Mouse (Mus musculus) regulatory T cell (primary cell): ENCODE results near the gene Stk10.

Experiments
- in situ Hi-C: fragments of 300-600 bp; cut with MboI, MseI; formaldehyde crosslinking; loops from one replicate; pipeline ENCODE4 v1.15.1; 2025; ENCODE audit warnings: high pct_unique_total_duplicates

The Stk10 gene

DNA sequence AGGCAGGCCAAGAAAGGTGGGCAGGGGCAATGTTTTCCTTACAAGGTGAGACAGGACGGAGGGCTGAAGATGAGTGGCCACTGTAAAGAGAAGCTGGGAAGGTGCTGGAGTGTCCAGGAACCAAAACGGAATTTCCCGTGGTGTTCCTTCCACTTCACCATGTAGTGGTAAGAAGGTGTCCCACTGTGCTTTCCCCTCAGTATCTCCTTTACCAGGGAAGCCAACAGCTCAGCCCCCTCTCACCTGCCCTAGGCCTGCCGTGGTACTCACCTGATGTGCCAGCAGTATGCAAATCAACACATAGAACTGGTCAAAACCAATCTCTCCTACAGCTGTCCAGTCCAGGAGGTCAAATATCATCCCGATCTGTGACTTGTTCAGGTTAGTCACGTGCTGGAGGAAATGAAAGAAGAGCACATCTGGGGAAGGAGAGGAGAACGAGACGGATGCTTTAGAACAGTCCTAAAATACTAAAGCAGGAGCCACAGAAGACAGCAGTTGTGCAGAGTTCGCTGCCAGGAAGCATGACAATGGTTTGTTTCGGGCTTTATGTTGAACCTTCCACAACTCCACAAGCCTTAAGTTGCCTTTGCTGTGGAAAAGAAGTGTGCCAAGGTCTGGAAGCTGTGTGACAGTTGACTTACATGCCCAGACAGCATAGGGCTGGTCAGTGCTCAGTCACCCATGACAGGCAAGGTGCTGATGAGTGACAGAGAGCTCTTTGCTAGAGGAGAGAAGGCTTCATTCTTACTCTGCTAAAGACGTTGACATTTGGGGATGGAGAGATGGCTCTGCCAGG is 8.8 kb upstream of the Stk10 start:
- in situ Hi-C loops, result no loop called here

DNA sequence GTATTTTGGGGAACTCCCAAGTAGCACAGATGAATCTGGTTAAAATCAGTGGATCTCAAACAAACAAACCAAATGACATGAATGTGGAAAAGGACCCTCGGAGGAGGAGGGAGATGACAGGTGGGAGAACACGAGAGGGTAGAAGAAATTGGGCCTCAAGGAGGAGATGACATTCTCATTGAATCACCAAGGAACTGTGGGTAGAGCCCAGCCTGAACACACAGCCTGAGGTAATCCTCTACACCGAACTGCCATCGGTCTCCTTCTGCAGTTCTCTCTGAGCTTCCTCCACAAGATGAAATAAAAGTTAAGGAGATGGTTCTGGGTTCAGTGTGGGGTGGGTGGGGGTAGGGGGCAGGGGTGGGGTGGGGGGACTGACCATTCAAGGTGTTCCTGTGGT is 6.1 kb upstream of the Stk10 start:
- in situ Hi-C loops, result no loop called here

DNA sequence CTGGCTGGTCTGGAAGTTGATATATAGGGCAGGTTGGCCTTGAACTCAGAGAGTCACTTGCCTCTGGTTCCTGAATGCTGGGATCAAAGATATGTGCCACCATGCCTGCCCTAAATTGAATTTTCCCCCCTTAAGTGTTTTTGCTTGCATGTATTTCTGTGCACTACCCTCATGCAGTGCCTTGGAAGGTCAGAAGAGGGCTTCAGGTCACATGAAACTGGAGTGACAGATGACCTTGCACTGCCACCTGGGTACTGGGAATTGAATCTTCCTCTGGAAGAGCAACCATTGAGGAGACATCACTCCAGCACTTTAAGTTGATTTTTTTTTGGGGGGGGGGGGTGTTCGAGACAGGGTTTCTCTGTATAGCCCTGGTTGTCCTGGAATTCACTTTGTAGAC is 3.0 kb upstream of the Stk10 start:
- in situ Hi-C loops, result no loop called here

- in situ Hi-C loops, result no loop called here
Measured at GRCm38 (mm10) chr11:32531871-32532764, 987 bp upstream of the Stk10 start, which contains the start of gene Efcab9. TSS of gene Efcab9 (minus strand) at chr11:32532081.

DNA sequence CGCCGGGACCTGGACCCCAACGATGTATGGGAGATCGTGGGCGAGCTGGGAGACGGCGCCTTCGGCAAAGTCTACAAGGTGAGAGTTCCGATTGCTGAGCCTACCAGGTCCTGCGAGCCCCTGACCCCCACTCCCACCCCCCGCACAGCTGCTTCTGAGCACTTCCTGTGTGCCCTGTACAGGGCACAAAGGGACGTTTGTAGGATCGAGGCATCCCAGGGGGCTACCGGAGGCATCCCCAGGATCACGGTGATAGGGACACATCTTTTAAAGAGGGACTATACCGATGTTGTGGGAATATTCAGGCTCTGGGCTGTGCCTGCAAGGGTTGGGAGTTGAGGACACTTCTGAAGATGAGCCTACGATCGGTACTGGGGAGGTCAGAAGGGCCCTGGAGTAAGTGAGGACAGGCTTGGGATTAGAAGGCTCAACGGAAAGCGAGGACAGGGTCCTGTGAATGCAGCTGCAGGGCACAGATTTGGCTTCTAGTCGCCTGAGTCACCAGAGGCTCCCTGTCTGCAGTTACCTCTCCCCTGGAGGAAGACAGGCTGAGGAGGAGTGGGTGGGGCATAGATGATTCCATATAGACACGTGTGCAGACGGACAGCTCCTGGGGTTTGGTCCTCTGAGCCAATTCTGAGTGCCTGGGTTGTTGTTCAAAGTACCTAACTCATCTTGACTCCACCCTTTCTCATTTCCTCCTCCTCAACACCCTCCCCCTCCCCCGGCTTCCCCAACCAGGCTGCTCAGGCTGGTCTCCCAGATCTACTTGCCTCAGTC is 567 bp downstream of the Stk10 start:
- in situ Hi-C loops, result no loop called here

DNA sequence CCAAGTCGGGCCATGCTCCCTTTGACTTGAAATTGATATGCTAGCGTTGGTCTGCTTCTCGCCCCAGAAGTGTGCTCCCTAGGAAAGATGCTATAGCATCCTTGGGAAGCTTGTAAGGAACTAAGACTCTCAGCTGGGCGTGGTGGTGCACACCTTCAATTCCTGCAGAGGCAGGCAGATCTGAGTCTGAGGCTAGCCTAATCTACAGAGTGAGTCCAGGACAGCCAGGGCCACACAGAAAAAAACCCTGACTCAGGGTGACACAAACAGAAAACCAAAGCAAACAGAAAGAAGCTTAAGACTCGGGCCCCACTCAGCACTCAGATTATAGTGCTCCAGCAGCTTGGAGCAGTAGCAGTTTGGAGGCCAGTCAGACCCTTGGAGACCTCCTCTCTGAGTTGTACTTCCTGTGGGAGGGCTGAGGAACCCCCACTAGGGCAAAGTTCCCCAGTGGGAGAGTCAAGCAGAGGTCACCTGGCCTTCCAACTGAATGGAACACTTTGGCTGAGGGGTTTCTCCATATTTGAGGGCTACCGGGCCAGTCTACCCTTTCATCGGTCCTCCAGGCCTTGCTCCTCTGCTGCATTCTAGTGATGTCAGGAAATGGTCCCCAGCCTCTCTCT is 1.5 kb downstream of the Stk10 start:
- in situ Hi-C loops, result loop anchor here (5.0 kb wide), 1 partner anchor 43 kb away; no protein-coding TSS in a partner anchor

DNA sequence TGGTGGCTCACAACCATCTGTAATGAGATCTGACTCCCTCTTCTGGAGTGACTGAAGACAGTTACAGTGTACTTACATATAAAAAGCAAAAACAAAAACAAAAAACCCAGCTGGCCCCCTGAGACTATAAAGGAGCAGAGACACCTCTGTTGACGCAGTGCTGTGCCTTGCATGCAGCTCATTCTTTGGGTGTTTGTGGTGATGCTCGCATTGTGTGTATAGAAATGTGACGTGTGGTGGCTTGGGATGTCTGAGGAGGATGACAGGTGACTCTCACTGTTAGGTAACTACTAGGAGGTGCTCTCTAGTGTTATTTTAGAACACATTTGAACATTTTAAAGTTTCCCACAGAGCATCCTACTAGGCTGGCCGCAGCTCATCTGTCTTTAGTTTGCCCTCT is 2.5 kb downstream of the Stk10 start:
- in situ Hi-C loops, result loop anchor here (5.0 kb wide), 1 partner anchor 42 kb away; no protein-coding TSS in a partner anchor

DNA sequence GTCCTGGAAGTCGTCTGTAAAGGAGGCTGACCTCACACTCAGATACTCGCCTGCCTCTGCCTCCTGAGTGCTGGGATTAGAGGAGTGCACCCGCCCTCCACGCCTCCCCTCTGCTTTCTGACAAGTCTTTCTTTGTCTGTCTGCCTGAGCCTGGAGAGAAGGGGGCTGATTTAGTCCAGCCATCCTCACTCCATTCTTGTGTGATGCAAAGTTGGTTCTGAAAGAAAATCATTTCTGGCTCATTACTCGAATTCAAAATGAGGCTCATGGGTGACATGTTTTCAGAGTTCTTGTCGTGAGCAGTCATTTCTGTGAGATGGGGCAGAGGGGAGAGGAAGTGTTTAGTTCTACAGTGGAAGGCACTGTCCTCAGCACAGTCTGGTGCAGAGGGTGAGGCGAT is 3.8 kb downstream of the Stk10 start:
- in situ Hi-C loops, result loop anchor here (5.0 kb wide), 1 partner anchor 40 kb away; no protein-coding TSS in a partner anchor

- in situ Hi-C loops, result loop anchor here (5.0 kb wide), 1 partner anchor 39 kb away; no protein-coding TSS in a partner anchor
Measured at GRCm38 (mm10) chr11:32538435-32538834, 5.3 kb downstream of the Stk10 start.

DNA sequence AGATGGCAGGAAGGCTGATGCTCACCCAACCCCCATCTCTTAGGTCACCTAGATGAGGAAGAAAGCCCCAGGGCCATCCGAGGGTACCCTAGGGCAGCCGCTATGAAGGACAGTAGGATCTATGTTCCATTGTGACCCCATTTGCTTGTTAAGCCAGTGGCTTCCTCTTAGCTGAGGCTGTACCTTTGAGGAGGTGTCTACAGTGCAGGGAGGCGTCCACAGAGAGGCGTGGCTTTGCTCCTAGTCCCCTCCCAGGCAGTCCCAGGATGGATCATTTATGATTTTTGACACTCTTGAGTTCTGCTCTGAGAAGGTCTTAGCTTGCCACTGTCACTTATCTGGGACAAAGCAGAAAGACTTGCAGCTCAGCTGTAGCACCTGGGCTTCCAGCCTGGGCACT is 5.7 kb downstream of the Stk10 start:
- in situ Hi-C loops, result loop anchor here (5.0 kb wide), 1 partner anchor 38 kb away; no protein-coding TSS in a partner anchor

DNA sequence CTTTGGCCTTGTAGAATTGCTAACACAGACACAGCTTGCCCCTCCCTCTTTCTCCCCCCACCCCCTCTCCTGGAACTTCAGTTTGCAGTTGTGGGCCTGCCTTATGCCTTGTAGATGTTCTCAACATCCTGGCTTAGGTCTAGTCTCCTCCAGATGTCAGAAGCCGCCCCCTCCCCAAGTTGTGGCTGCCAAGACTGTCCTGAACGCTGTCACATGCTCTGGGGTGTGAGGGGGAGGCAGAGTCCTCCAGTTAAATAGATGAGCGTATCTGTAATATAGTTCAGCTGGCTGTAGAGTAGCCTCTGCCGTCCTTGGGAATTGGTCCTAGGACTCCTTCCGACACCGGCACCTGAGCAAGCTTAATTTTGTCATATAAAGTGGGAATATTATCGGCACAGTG is 6.6 kb downstream of the Stk10 start:
- in situ Hi-C loops, result loop anchor here (5.0 kb wide), 1 partner anchor 38 kb away; no protein-coding TSS in a partner anchor

DNA sequence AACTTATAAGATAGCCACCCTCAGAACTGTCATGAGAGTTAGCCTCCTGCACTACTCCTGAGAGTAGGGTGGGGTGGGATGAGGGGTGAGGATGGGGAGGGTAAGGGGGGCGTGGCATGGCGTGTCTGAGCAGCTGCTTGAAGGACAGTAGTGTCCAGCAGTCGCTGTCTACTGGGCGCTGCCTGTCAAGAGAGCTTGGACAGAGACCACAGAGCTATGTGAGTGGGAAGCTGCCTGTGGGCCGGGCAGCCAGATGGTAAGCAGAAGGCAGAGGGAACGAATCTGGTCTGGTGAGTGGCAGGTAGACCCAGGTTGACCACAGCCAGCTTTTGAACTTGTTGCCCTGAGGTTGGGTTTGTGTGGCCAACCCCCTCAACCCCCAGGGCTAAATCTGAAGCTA is 7.4 kb downstream of the Stk10 start:
- in situ Hi-C loops, result no loop called here

DNA sequence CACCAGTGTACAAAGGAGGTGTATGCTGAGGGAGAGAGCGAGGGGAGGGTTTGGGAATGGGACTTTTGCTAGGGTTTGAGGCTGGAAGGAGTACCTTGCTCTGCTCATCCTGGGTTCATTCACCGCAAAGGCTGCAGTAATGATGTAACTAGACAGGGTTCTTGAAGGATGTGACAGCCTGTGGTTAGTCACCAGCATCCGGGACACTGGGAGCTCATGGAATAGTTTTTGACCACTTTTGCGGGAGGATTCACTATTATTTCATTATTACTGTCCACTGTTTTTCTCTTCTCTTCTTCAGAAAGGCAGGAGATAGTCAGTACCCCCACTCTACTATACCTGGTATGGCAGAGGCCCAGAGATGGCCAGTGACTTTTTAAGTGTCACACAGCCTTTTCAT is 9.1 kb downstream of the Stk10 start:
- in situ Hi-C loops, result no loop called here

- in situ Hi-C loops, result no loop called here
Measured at GRCm38 (mm10) chr11:32542687-32543411, 9.7 kb downstream of the Stk10 start.

DNA sequence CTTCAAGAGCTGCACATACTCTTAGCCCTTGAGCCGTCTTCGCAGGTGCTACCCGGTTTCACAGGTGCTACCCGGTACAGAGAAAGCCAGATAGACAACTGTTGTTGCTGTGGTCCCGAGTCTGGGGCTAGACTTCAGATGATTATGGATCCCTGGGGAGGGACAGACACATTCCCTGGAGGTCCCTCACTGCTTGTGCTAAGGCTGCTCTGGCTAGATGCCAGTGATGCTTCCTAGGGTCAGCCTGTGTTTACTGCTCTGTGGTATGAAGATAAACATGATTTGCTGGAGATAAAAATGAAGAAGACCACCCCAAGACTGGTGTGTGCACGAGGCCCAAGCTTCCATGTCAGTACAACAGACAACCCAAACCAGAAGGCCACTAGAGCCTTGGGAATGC is 10.9 kb downstream of the Stk10 start:
- in situ Hi-C loops, result no loop called here

GRCm38 (mm10) chr11:32544497-32544896 is 11.4 kb downstream of the Stk10 start:
- in situ Hi-C loops, result no loop called here

DNA sequence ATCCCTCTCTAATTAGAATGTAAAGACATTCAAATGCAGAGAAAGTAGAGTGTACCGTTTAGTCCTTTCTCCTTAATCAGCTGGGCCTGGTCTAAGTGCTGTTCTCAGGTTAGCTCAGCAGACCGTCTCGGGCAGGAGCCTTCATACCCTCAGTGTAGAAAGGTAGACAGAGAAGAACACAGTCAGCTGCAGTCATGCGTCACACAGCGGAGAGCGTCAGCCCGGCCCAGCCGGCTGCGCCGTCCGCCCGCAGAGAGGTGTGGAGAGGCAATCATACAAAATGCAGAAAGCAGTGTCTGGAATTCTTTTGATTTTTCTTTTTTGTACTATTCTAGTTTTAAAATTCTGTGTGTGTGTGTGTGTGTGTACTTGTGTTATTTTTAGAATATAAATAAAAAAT is 12.5 kb downstream of the Stk10 start:
- in situ Hi-C loops, result no loop called here

DNA sequence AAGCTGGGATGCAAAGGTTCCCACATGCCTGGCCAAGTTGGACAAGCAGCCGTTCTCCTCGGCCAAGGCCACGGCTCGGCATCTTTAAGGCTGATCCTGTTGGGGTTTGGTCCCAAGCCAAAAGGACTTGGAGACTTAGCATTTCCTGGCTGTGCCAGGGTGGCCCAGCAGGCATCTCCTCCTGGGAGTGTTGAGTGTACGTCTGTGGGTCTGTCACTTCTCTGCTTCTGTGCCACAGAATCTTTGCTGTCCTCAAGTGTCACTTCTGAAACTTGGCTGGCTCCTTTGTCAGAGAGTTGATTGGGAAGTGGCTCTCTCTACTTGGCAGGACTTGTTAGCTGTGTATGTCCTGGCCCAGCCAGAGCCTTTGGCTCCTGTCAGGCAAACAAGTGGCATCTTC is 13.4 kb downstream of the Stk10 start:
- in situ Hi-C loops, result no loop called here

DNA sequence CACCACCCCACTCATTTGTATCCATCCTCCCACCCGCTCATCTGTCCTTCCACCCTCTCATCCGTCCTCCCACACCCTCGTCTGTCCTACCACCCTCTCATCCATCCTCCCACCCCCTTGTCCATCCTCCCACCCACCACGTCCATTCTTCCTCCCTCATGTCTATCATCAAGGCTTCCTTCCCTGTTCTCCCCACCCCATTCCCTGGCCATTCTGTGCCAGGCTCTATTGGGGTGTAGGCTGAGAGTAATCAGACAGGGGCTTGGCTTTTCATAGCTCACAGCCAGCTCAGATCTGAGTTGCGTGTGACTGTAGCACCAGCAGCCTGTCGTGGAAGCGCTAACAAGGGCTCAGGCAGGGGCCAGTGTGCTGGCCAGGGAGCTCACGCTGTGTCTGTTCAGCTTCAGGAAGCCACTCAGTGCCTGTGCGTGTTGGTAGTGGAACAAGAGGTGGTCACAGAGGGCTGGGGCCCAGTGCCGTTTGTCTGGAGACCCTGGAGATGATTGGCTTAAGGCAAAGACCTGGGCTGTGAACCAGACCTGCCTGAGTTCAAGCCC is 14.4 kb downstream of the Stk10 start:
- in situ Hi-C loops, result no loop called here

DNA sequence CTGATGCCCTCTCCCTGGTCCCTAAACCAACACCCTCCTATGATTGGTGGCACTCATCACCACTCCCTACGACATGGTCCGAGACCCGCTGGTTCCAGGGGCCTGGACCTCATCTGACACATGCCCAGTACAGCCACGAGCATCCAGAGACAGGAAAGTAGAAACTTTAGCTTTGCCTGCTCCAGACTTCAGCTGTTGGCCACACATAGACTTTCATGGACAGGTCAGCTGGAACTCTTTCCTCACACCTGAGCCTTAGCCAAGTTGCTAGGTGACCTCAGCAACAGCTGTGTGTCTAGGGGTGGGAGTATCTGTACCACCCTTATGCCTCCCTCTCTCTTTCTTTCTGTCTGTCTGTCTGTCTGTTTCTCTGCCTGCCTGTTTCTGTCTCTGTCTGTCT is 15.1 kb downstream of the Stk10 start:
- in situ Hi-C loops, result no loop called here
